Mouse (Mus musculus) right cerebral cortex, postnatal 36 days (tissue): ENCODE measurements around the gene Hoxd10.

Source experiments
- DNase-seq, 2 experiments: peaks; one replicate each; pipeline ENCODE4 v3.0.0; 2022; ENCODE audit warnings: low spot score in 2 of 2, mixed read lengths in 1 of 2

The Hoxd10 gene

DNA sequence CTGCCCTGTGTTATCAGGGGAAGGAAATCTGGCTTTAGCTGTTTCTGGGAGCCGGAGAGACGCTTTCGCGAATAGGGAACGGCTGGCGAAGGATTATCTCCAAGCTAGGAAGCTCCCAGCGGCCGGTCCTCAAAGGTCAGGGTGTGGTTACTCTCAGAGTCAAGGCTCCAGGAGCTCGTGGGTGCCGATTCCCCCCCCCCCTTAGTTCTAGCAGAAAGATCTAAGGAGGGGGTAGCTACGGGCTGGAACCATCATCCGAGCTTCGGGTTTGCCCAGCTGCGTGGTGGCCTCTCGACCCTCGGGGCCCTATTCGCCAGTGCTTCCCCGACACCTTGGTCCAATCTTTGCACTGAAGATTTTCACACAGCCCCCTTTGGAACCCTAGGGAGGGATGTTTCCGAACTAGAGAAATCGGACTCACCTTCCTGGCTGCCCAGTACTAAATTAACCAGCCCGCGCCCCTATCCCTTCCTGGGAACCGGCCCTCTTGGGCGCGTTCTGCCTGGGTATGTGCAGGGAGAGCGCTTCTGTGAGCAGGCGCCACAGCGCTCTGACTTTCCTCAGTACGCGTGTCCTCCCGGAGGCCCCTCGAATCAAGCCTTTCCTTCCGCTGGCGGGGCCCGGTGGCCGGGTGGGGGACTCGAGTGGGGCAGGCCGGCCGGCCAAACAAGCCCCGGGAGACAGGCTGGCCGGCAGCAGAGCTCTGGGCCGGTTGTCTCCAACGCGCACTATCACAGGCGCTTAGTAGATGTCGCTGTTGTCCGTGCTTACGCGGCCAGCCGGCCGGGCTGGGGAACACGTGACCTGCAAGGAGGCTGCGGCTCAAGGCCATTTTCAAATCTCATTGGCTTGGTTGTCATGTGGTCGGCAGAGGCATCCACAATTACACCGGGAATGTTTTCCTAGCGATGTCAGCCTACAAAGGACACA lies at the start of gene Hoxd10:
TSS of gene Hoxd10 (plus strand) at position 903 of the 930 bp plus-strand sequence.
- no peak for DNase-seq

DNA sequence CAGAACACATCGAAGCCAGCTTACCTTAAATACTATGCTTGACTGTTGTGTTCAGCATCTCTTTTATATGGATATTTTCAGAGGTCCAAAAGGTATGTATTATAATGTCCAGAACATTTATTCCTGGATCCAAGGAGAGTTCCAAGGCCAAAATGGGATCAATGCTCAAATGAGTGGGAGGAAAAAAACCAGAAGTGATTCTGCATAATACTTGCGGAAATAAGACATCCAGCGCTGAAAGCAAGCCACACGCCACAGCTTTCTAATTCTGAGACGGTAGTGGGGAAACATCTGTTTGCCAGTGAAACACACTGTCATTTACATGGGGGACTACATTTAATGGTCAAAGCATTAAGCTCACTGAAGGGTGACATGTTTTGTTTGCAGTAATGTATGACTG lies 49.3 kb upstream of the Hoxd10 start:
- no peak for DNase-seq

DNA sequence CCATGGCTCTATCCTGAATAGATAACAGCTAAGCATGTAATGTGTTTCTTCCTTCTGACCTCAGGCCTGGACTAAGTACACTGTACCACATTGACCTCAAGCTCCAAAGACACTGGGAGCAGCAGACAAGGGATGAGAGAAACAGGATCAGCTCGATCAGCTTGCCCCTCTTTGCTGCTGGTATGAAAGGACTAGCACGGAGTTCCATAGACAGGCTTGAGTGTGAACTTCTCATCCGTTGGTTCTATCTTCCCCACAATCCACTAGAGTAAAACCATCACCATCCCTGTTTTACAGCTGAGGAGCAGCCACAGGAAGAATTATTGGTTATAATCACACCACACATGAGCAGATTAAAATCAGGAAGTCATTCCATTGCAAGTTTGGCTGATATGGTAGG lies 46.1 kb upstream of the Hoxd10 start:
- DNase-seq: no peak

DNA sequence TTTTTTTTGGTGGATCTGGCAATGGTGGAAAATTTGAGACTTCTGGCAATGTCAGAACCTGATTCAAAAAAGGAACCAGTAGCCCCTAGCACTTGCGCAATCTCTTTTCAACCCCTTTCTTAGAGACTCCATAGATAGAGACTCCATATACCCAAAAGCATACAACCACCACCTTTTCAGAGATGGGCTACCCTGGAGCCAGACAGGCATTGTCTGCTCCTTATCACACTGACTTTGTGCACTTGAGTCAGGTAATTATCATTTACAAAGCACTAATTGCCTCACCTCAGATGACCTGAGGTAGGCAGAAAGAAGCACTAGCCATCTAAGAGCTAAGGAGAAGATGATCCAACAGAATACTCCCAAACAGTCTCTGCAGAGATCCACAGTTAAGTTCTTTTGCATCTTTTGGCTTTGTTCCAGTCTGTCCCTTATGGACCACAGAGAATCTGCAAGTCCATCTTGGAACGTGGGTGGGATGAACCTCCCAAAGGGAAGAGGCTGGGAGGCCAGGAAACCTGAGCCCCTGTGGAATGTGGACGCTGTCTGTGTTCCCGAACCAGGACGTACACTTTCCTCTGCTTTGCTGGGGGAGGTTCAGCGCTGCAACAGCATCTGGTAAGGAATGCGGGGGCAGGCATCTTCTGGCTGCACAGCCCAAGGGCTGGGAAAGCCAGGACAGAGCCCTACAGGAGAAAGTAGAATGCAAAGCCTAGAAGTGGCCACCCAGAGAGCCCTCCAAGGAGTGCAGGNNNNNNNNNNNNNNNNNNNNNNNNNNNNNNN lies 44.5 kb upstream of the Hoxd10 start:
- DNase-seq: no peak

DNA sequence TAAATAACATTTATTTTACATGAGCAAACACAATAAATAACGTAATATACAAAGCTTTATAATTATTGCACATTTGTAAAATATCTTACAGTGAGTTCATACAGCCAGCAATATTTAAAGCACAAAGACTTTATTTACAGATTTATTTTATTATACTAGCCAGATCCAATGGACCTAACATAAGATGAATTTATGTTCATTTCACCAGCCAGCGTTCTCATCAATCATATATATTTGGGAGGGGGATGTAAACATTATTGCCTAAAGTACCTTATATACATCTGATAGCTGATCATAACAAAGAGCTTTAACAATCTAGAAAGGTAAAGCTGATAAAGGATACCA lies 38.8 kb upstream of the Hoxd10 start:
- DNase-seq: no peak

DNA sequence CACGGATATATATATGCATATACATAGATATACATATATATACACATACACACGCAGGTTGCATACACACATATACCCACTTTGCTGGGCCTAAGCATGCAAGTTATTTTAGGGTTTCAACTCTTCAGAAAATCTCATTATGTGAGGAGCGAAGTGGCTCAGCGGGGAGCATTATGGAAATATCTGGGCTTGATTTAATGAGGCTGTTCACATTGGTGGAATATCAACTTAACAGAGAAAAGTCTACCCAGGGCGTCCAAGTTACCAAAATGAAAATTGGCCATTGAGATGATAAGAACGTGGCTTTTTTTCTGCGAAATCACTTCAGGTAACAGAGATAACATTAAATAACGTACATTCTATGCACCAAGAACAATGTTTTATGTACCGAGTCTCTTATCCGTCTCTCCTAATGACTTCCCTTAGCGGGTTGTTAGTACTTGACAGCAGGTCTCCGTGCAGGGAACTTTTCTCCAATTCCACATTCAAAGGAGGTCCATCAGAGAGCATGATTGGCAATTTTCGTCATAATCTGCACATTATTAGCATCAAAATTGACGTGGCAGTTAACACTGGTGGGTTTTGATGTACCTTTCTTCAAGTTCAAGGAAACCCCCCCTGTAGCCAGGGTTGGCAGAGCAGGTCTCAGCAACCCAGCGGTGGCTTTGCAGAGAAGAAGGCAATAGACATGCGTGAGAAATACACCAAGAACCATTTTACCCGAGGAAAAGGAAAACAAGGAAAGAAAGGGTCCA lies 37.8 kb upstream of the Hoxd10 start:
- no peak for DNase-seq

DNA sequence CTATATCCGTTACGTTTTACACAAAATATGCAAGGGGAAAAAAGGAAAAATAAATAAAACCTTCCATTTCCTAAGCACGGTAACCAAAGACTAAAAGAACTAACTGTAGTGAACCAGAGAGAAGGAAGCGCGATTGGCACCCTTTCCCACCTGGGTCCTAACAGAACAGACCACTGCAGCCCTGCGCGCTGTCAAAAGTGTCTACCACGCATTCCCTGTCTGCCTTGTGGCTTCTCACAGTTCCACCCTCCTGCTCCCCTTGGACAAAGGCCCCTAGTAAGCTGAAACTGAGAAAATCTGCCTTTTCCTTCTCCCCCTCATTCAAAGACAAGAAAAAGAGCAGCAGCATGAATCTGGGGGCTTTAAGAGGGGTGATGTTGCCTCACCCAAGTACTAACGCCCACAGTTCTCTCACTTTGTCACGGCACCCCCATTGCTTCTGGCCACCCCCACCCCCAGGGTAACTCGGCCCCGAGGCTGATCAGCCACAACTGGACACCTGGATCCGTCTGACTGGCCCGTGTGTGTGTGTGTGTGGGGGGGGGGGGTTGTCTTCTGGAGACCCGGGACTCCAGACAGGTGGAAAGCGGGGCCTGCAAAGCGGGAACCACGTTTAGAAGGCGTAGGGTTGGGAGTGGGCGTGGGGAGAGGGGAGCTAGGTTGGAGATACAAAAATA lies 36.8 kb upstream of the Hoxd10 start:
- no peak for DNase-seq

DNA sequence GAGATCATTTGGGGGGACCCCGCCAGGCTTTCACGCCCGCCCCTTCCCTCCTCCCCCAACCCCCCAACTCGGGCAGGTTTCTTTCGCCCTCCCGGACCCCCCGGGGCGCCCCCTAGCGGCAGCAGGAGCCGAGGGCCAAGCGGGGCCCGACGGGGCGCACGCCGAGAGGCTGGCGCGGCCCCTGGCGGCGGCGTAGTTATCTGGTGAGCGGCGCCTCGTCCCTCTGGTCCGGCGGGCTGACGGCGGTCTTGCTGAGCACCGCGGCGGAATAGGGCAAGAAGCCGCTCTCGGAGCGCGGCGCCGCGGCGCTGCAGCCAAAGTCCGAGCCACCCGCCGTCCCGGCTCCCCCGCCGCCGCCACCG lies 36.3 kb upstream of the Hoxd10 start:
- DNase-seq: no peak

DNA sequence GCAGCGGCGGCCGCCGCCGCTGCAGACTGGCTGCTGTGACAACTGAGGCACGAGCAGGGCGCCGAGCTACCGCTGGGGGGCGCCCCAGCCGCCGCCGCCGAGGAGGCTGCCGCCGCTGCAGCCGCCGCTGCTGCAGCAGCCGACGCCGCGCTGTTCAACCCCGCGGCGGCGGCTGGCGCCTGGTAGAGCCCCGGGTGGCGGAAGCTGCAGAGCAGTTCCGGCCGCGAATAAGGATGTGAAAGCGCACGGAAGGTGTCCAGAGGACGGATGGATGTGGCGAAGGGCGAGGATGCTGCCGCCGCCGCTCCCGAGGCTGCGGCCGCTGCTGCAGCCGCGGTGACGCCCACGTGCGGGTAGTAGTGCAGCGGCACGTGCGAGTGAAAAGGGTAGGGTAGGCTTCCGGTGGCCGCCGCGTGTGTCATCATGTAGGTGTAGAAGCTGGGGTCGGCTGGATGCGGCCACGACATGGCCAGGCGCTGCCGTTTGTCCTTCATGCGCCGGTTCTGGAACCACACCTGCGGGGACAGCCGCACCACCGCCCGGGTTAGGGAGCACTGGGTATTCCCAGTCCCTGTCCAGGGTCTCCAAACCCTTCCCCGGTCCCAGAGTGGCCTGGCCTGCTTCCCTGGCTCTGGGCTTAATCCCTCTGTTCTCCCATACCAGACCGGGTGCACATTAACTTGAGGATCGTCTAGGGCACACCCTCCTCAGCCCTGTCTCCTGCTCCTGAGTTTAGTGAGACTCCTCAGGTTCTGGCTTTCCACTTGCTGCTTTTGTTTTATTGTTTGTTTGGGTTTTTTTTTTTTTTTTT lies 35.7 kb upstream of the Hoxd10 start:
- DNase-seq: no peak

DNA sequence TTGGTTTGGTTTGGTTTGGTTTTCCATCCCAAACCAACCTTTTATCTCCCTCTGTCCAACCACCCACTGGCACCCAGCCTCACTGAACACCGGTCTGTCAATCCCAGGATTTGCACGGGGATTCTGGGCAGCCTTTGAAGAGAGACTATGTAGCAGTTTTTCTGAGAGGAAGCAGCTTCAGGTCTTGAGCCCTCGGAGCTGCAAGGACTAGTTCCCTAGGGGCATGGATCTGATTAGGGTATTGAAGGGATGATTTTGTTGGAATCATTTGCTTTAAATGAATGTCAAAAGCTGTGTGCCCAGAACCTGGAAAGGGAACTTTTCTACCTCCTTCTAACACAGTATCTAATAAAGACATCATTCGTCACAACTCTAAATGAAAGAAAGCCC lies 35.1 kb upstream of the Hoxd10 start:
- no peak for DNase-seq

DNA sequence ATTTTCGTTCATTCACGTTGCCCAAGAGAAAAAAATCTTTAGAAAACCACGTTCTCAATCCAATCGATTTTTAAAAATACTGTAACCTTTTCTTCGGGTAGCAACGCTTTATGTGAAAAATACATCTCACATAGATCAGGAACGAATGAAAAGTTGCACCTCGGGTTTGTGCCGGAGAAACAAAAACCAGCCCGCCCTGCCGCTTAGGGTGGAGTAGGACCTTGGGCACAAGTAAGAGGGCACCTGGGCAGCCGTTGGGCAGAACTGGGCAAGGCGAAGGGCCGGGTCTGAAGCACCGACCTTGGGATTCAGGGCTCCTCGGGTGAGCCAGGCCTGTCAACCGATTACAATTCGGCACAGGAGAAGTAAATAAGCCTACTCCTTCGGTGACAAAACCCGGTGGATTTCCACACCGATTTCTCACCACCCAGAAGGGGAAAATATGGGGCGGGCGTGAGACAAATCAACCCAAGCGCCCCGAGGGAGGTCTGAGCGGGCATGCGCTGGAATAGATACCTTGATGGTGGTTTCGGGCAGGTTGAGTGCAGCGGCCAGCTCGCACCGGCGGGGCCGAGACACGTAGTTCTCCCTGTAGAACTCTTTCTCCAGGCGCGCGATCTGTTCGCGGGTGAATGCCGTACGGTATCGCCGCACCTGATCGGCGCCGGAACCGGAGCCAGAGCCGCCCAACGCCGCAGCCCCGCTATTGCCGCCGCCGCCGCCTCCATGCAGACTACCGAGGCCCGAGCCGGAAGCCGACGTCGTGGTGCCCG lies 34.3 kb upstream of the Hoxd10 start:
- DNase-seq: no peak

DNA sequence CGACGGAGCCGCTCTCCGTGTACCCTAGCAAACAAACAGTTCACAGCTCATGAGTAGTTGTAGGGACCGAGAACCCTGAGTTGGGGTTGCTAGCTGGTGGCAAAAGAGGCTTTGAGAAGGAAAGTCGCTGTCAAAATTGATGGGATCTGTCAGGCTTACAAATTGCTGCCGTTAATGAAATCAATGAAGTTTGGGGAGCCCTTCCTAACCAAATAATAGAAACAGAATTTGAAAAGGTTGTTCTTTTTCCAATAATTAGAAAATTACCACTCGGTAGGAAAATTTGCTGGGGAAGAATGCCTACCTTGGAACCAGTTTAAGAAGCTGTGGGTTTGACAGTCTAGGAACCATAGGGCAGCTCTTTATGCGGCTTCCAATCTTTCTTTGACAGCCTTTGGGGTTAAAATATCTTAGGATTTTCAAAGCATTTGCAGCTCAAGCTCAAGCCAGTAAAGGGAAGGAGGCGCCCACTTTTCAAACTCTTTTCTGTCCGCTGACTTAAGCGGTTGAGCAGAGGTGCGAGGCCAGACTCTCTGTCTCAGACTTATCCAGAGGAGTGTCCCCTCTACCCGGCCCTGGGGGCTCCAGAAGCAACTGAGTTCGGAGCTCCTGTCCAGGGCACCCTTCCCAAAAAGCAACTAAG lies 33.6 kb upstream of the Hoxd10 start:
- DNase-seq: no peak

DNA sequence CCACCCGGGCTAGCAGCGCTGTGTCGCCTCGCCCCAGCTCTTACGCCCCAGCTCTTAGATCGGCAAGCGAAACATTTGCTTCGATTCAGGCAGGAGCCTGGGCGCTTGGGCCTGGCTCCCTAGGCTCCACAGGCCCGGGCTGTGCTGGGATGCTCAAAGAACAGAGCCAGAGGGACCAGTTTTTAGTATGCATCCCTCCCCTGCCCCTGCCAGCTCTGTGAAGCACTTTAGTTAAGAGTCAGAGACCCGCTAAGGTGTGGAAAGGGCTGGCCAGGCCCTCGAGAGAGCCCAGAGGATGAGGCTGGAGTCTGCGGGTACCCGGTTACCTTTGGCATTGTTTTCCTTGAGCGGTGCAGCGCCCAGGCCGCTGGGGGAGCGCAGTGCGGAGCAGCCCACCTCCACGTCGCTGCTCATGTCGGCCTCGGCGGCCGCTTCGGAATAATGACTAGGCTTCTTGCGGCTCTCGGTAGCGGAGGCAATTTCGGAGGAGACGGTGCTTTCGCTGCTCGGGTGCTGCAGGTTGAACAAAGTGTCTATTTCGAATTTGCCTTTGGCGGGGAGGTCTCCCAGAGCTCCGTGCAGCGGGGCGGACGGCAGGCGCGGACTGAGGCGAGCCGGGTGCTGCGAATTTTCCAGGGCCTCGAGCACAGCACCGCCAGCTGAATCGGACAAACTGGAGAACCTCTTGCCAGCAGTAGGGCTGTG lies 32.9 kb upstream of the Hoxd10 start:
- no peak for DNase-seq

DNA sequence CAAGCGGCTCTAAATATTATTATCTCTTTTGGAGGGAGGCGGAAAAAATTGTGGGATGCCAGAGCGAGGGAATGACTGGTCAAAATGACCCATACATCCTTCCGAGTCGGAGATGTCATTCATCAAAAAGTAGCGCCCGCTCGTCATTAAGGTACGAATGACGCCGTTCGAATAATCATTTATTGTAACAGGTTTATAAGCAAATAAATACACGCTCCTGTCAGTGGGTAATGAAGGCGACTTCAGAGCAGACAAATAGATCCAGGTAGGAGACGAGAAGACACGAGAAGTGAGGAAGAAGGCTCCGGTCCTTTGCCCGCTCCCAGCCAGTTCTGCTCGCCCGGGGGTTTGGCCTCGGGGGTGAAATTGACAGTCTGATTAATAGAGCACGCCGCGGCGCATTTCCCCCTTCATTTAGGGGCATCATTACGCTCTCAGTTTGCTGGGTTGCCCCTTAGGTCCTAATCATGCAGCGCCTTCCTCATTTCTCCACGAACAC lies 32.2 kb upstream of the Hoxd10 start, which contains the start of gene Evx2:
TSS of gene Evx2 (minus strand) at position 51 of the 499 bp plus-strand sequence.
- DNase-seq: no peak

DNA sequence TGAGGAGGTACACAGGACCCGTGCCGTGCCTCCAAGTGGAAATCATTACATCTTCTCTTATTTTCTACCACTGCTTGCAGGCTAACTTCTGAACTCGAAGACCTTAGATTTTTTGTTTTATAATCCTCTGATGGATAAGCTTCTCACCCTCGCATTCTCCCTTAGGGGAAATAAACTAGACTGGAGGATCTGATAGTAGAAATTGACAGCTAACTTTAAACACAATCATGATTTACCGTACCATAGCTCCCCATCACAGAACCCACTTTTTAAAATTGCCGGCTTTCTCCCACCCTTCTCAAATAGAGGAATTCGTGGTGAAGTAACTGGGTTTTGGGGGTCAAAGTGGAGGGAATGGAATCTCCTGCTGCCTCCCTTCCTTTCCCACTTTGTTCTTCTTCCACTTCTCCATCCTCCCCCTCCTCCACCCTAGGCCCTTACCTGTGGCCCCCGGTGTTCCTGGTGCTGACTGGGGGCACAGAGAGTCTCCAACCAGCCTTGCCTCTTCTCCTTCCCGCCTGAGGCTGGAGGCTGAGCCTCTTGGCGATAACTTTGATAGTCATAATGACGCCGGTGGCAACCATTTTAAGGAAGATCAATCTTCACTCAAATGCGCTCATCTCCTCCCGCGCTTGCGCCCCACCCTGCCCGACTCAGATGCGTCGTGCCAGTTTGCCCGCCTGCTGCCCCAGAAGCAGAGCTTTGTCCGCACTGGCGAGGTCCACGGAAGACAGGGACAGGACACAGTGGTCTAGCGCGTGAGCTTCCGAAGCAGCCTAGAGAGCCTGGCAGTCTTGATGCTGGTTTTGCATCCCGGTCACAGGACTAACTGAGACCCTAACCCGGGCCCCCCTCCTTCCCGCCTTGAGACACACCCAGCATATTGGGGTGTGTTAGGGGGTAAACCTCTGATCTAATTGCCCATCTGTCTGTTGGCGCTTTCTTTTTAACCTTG lies 31.0 kb upstream of the Hoxd10 start:
- no peak for DNase-seq

DNA sequence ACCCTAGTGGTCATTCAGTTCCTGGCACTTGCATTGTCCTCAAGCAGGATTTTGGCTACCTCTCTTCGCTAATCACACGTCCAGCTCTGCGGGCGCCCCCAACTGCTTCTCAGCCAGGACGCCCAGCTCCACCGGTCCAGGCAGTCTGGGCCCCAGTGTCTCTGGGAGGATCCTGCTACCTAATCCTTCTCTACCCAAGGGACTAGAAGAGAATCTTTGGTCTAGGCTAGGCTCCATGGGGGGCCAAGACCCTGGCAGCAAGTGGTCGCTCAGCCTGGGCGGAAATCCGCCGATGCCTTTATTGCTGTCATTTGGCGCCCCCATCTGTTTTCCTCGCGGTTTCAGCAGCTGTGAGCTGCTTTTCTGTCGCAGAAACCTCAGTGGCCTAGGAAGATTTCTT lies 30.0 kb upstream of the Hoxd10 start:
- no peak for DNase-seq

DNA sequence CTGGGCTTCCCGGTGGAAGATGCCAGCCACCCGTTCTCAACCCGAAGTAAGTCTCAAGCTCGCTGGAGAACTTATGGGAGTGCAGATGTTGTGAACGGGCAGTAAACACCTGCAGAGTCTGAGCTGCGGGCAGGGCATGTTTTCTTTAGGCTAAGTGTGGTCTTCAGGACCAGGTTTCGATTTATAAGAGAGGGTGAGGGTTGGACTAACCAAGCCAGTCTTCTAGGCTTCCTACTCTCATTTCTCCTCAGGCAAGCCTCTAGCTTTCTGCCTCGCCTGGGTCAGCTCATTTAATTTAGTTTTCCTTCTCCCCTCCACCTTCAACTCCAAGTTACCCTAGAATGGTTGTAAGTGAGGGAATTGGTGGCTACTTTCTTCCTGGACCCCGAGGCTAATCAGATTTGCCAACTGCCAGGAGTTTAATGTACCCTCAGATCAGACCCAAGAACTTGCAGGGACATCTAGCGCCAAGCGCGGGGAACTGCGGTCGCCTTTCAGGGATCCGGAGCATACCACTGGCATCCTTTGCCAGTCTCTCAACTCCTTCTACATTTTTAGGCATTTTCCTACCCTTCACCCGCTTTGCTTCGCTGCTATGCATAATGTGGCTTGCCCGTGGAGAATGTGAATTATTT lies 28.3 kb upstream of the Hoxd10 start:
- DNase-seq: peak; percentile 53 to 55
